Mouse (Mus musculus) olfactory bulb, adult 2 months (tissue): ENCODE results near the gene Pigw.

ENCODE experiments used
- CTCF ChIP-seq: fragments of 200-500 bp; IDR thresholded peaks from 2 replicates; pipeline ENCODE4 v1.5.1; 2012; ENCODE audit warnings: low read depth, mild to moderate bottlenecking, low read length, moderate library complexity; ENCODE audit not compliant: insufficient read depth
- POLR2A ChIP-seq: fragments of 200-500 bp; IDR thresholded peaks from 2 replicates; pipeline ENCODE4 v1.6.1; 2012; ENCODE audit warnings: mild to moderate bottlenecking, low read depth, low read length, moderate library complexity; ENCODE audit not compliant: insufficient read depth

DNA sequence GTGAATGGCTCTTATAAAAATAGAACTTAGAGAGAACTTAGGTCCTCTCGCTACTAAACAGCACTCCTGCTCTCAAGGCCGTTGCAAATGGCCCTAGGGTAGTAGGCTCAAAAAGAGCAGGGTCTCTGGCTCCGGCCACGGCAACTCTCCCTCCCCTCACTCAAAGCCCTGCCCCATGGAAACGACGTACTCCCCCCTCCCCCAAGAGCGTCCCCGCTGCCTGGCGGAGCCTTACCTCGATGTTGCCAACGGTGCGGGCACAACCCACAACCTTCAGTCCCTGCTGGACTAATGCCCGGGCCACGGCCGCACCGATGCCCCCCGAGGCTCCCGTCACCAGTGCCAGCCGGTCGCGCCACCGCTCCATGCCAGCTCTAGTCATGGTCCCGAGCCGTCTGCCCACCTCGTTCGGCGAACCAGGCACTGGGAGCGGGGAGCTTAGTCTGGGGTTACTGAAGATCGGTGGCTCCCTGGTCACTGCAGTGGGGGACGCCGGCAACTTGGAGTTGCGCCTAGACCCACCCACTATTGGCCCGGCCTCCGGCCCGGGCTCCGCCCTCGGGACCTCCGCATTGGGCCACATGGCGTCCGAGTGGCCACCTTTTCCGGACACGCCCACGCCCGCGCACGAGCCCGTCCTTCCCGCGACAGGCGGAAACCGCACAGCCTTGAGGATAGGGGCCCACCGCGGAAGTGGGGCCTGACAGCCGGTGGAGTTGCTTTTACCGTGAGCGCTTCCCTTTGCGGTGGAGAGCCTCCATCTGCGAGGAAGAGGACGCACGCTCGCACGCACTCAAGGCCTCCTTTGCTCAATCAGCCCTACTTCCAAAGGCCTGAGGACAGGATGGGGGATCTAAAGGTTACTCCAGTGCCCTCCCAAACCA, 51.3 kb downstream of the Pigw start, which contains the start of gene Dhrs11:
- TF ChIP-seq POLR2A (0 out of 2 replicates have a peak, but pooled peaks have one; percentile 31), CTCF (no peak)
